Mouse (Mus musculus) kidney, adult 2 months (tissue): ENCODE results near the gene Prorsd1. TPM values are rescaled to one million over a fixed set of nuclear protein-coding genes. Genes with fewer than 3 reads are reported as not detected.

ENCODE experiments used
- DNase-seq: peaks from one replicate; pipeline ENCODE4 v3.0.0; 2021
- H3K27ac ChIP-seq: fragments of 200-500 bp; 2 replicates; pipeline ENCODE4 v1.5.1; 2012; ENCODE audit warnings: low read depth, low read length, control low read depth, inconsistent platforms; ENCODE audit not compliant: insufficient read depth
- H3K27me3 ChIP-seq: fragments of 200-500 bp; replicated peaks from 2 replicates; pipeline ENCODE4 v1.6.1; 2012; ENCODE audit warnings: mild to moderate bottlenecking, moderate library complexity, low read length, inconsistent platforms; ENCODE audit not compliant: control insufficient read depth, insufficient read depth
- H3K36me3 ChIP-seq: fragments of 200-500 bp; 2 replicates; pipeline ENCODE4 v1.6.1; 2012; ENCODE audit warnings: mild to moderate bottlenecking, moderate library complexity, low read length, inconsistent platforms; ENCODE audit not compliant: control insufficient read depth, insufficient read depth
- H3K4me1 ChIP-seq: fragments of 200-500 bp; 2 replicates; pipeline ENCODE4 v1.6.1; 2011; ENCODE audit warnings: low read length; ENCODE audit not compliant: control insufficient read depth, insufficient read depth
- H3K4me3 ChIP-seq: fragments of 200-500 bp; 2 replicates; pipeline ENCODE4 v1.5.1; 2011; ENCODE audit warnings: mild to moderate bottlenecking, low read depth, low read length, control low read depth; ENCODE audit not compliant: insufficient read depth
- CTCF ChIP-seq: fragments of 200-500 bp; conservative IDR thresholded peaks from 2 replicates; pipeline ENCODE4 v1.5.1; 2011; ENCODE audit warnings: low read depth, mild to moderate bottlenecking, control low read depth, low read length, moderate library complexity, mixed read lengths; ENCODE audit not compliant: insufficient read depth, insufficient read length
- POLR2A ChIP-seq: fragments of 200-500 bp; IDR thresholded peaks from one replicate; pipeline ENCODE4 v1.6.1; 2011; ENCODE audit warnings: low read depth, low read length, control low read depth
- WGBS: fragments of 180-500 bp; shearing (Covaris S2); methylation state at CpG from one replicate; pipeline ENCODE4 v1.1.7; 2018; 5-methylcytosine and 5-hydroxymethylcytosine counted together
- polyA plus RNA-seq: library from polyadenylated mRNA; depleted of rRNA; stranded (reverse); fragments of >200 nt; gene quantifications from 2 replicates; pipeline ENCODE4 v1.2.3, GENCODE M21; 2012; rRNA removed

The Prorsd1 gene
- polyA plus RNA-seq, 1 experiment = 7.8 TPM

DNA sequence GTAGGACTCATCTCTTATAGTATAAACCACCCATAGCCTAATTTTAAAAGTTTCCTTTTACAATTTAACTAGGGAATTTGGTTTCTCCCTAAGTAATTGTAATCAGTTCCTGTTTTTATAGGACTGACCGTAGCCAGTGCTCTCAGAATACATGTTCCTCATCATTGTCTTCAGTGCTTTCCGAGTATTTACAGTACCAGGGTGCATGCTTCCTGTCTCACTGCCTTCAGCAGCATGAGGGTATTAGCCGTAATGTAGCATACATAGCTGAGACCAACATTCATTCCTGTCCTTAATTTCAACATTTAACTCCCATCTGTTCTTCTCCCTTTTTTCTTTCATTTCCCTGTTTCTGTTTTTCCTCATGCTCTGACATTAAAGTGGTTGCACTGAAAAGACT is 17.9 kb downstream of the Prorsd1 start:
- DNase-seq = no peak
- WGBS = 84% methylated on average over 3 of the region's 3 CpGs
- H3K36me3 ChIP-seq = no peaks in the 10 kb centered on the region
- no peak overlapping the region for H3K4me3 ChIP-seq
- no peak overlapping the region for H3K27ac ChIP-seq
- H3K27me3 ChIP-seq = no peaks in the 10 kb centered on the region
- no peaks in the 10 kb centered on the region for H3K4me1 ChIP-seq
- TF ChIP-seq CTCF (no peak), POLR2A (no peak)

- no peaks in the 10 kb centered on the region for H3K4me1 ChIP-seq
- TF ChIP-seq CTCF = no peak
- no peak for TF ChIP-seq POLR2A
- 95% methylated on average over 1 of the region's 1 CpGs for WGBS
- no peak for DNase-seq
- H3K4me3 ChIP-seq = no peak overlapping the region
- H3K27me3 ChIP-seq = no peaks in the 10 kb centered on the region
- H3K36me3 ChIP-seq = no peaks in the 10 kb centered on the region
- no peak overlapping the region for H3K27ac ChIP-seq
These were observed 21.7 kb downstream of the Prorsd1 start for GRCm38 (mm10) chr11:29493135-29493534.

GRCm38 (mm10) chr11:29474676-29475075 is 40.2 kb downstream of the Prorsd1 start:
- no peak for DNase-seq
- no peak overlapping the region for H3K27ac ChIP-seq
- TF ChIP-seq POLR2A (no peak), CTCF (no peak)
- no peaks in the 10 kb centered on the region for H3K36me3 ChIP-seq
- H3K4me1 ChIP-seq = no peaks in the 10 kb centered on the region
- no peaks in the 10 kb centered on the region for H3K27me3 ChIP-seq
- no peak overlapping the region for H3K4me3 ChIP-seq

Other genes starting within 250 kb of the Prorsd1 start
- gene Ccdc88a, start 141.4 kb downstream of the Prorsd1 start, polyA plus RNA-seq = 0.80 and 1.3 TPM in 2 replicates
- 10.5 and 13.6 TPM in 2 replicates for gene Mtif2, start 11.4 kb upstream of the Prorsd1 start, polyA plus RNA-seq
- 0.22 TPM in 1 of 2 replicates, not detected in the other for gene Clhc1, start 32.9 kb upstream of the Prorsd1 start, polyA plus RNA-seq
- 104 and 156 TPM in 2 replicates for gene Rps27a, start 33.1 kb upstream of the Prorsd1 start, polyA plus RNA-seq
- gene Rtn4, start 177.9 kb upstream of the Prorsd1 start, polyA plus RNA-seq = 56.1 and 72.2 TPM in 2 replicates